Mouse (Mus musculus) thymus, postnatal 36 days (tissue): Measurements from ENCODE around the gene Gm16405.
"Not testable (repeated sequence)": the region's sequence is repeated elsewhere in the genome, so short reads cannot be mapped to it uniquely, and the experiment has no call there.

Source experiments
- DNase-seq, 2 experiments: peaks; one replicate each; pipeline ENCODE4 v3.0.0; 2022; ENCODE audit warnings: mixed read lengths in 2 of 2

Gene Gm16405

DNA sequence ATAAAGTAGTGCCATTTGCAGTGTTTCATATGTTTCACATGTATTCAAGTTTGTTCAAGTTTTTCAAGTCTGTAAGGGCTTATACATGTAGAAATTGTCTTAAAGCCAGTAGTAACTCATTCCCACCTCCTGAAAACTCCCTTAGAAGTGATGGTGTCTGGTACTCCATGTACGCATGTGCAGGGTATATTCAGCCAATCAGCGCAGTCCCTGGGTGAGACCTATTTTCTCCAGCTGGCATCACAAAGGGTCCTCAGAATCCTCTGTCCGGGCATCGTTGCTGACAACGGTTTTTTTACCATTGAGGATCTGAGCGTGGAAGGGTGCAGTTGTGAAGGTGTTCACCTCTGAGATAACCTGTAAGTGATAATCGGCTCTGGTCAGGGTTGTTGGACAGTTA is at the start of gene Gm16405:
TSS of gene Gm16405 (plus strand) at position 301 of the 400 bp plus-strand sequence.
- not testable (repeated sequence) for DNase-seq
